Mouse (Mus musculus) MEL (cell line): ENCODE measurements at regions not wholly inside any gene's neighbourhood (a gene's known extent, or its start where the extent isn't known, plus 50 kb on each side); places are given as distances from the start of the nearest gene placed in this dataset.

Experiments
- DNase-seq: peaks from one replicate; pipeline ENCODE4 v3.0.0; 2011; ENCODE audit warnings: low read depth, low spot score
- H3K27ac ChIP-seq: 2 replicates; pipeline ENCODE4 v1.5.1; 2012; ENCODE audit warnings: low read depth, mild to moderate bottlenecking, control low read depth, low read length, moderate library complexity; ENCODE audit not compliant: control insufficient read depth
- H3K27me3 ChIP-seq, 2 experiments: fragments of 150-350 bp in 1 of 2; sonication (generic) in 1 of 2; 2 replicates each; pipeline ENCODE4 v1.6.1; 2012; ENCODE audit warnings: low read length in 2 of 2, mild to moderate bottlenecking in 2 of 2, improper control_type of control experiment in 1 of 2, moderate library complexity in 1 of 2; ENCODE audit not compliant: insufficient read depth in 2 of 2, control insufficient read depth in 1 of 2
- H3K36me3 ChIP-seq, 2 experiments: 2 replicates each; pipeline ENCODE4 v1.6.1; 2012 to 2014; ENCODE audit warnings: low read length in 2 of 2, improper control_type of control experiment in 1 of 2, inconsistent platforms in 1 of 2, mild to moderate bottlenecking in 1 of 2; ENCODE audit not compliant: insufficient read depth in 2 of 2, control insufficient read depth in 1 of 2
- H3K4me1 ChIP-seq, 2 experiments: fragments of 150-350 bp in 1 of 2; sonication (generic) in 1 of 2; 2 replicates each; pipeline ENCODE4 v1.6.1; 2012; ENCODE audit warnings: low read length in 2 of 2, improper control_type of control experiment in 1 of 2, mild to moderate bottlenecking in 1 of 2; ENCODE audit not compliant: insufficient read depth in 2 of 2, control insufficient read depth in 1 of 2
- H3K4me3 ChIP-seq, 2 experiments: fragments of 150-350 bp in 1 of 2; sonication (generic) in 1 of 2; 2 replicates each; pipeline ENCODE4 v1.5.1; 2012; ENCODE audit warnings: low read depth in 2 of 2, low read length in 2 of 2, mild to moderate bottlenecking in 2 of 2, moderate library complexity in 2 of 2, control low read depth in 1 of 2, improper control_type of control experiment in 1 of 2; ENCODE audit not compliant: control insufficient read depth in 1 of 2, insufficient read depth in 1 of 2
- H3K79me2 ChIP-seq: 2 replicates; pipeline ENCODE4 v1.6.1; 2012; ENCODE audit warnings: mild to moderate bottlenecking, low read length, moderate library complexity; ENCODE audit not compliant: control insufficient read depth, poor library complexity, insufficient read depth
- H3K9ac ChIP-seq: 2 replicates; pipeline ENCODE4 v1.6.1; 2012; ENCODE audit warnings: low read depth, mild to moderate bottlenecking, control low read depth, low read length, moderate library complexity; ENCODE audit not compliant: control insufficient read depth, poor library complexity, severe bottlenecking
- H3K9me3 ChIP-seq: fragments of 150-350 bp; sonication (generic); replicated peaks from 2 replicates; pipeline ENCODE4 v1.6.1; 2012; ENCODE audit warnings: mild to moderate bottlenecking, low read length, improper control_type of control experiment, moderate library complexity; ENCODE audit not compliant: insufficient read depth
- CHD1 ChIP-seq: IDR thresholded peaks from 2 replicates; pipeline ENCODE4 v1.6.1; 2012; ENCODE audit warnings: low read depth, mild to moderate bottlenecking, inconsistent platforms, low read length, improper control_type of control experiment
- CHD2 ChIP-seq: IDR thresholded peaks from 2 replicates; pipeline ENCODE4 v1.6.1; 2011; ENCODE audit warnings: low read length, improper control_type of control experiment
- ETS1 ChIP-seq: IDR thresholded peaks from 2 replicates; pipeline ENCODE4 v1.6.1; 2012; ENCODE audit warnings: low read depth, mild to moderate bottlenecking, inconsistent platforms, low read length, improper control_type of control experiment, moderate library complexity
- GABPA ChIP-seq: IDR thresholded peaks from 2 replicates; pipeline ENCODE4 v1.6.1; 2012; ENCODE audit warnings: low read depth, mild to moderate bottlenecking, inconsistent platforms, low read length, improper control_type of control experiment, moderate library complexity
- GATA1 ChIP-seq: IDR thresholded peaks from 2 replicates; pipeline ENCODE4 v1.6.1; 2011; ENCODE audit warnings: low read depth, low read length, improper control_type of control experiment
- JUND ChIP-seq: IDR thresholded peaks from 2 replicates; pipeline ENCODE4 v1.6.1; 2011; ENCODE audit warnings: low read depth, mild to moderate bottlenecking, improper control_type of control experiment, low read length
- MAZ ChIP-seq: IDR thresholded peaks from 2 replicates; pipeline ENCODE4 v1.6.1; 2012; ENCODE audit warnings: low read depth, mild to moderate bottlenecking, inconsistent platforms, low read length, improper control_type of control experiment
- MEF2A ChIP-seq: IDR thresholded peaks from 2 replicates; pipeline ENCODE4 v1.6.1; 2014; ENCODE audit warnings: low read depth, mild to moderate bottlenecking, inconsistent platforms, low read length, improper control_type of control experiment; ENCODE audit not compliant: poor library complexity, insufficient replicate concordance, severe bottlenecking; ENCODE audit errors: extremely low read depth
- MXI1 ChIP-seq: IDR thresholded peaks from 2 replicates; pipeline ENCODE4 v1.6.1; 2011; ENCODE audit warnings: mild to moderate bottlenecking, low read depth, low read length, improper control_type of control experiment
- MYB ChIP-seq: IDR thresholded peaks from 2 replicates; pipeline ENCODE4 v1.6.1; 2011; ENCODE audit warnings: mild to moderate bottlenecking, low read depth, low read length, improper control_type of control experiment
- MYC ChIP-seq: IDR thresholded peaks from 2 replicates; pipeline ENCODE4 v1.6.1; 2011; ENCODE audit warnings: low read depth, mild to moderate bottlenecking, low read length, improper control_type of control experiment, moderate library complexity
- NELFE ChIP-seq: IDR thresholded peaks from 2 replicates; pipeline ENCODE4 v1.6.1; 2011; ENCODE audit warnings: low read depth, low read length, improper control_type of control experiment
- POLR2AphosphoS2 ChIP-seq: IDR thresholded peaks from 2 replicates; pipeline ENCODE4 v1.6.1; 2011; ENCODE audit warnings: low read length, improper control_type of control experiment
- POLR2AphosphoS5 ChIP-seq: IDR thresholded peaks from 2 replicates; pipeline ENCODE4 v1.6.1; 2012; ENCODE audit warnings: low read depth, borderline replicate concordance, mild to moderate bottlenecking, inconsistent platforms, low read length, moderate library complexity, mixed read lengths
- RAD21 ChIP-seq: IDR thresholded peaks from 2 replicates; pipeline ENCODE4 v1.6.1; 2011; ENCODE audit warnings: mild to moderate bottlenecking, low read depth, low read length, improper control_type of control experiment
- RCOR1 ChIP-seq: IDR thresholded peaks from 2 replicates; pipeline ENCODE4 v1.6.1; 2012; ENCODE audit warnings: low read depth, mild to moderate bottlenecking, inconsistent platforms, low read length, improper control_type of control experiment
- SIN3A ChIP-seq: IDR thresholded peaks from 2 replicates; pipeline ENCODE4 v1.6.1; 2012; ENCODE audit warnings: low read length, improper control_type of control experiment, inconsistent platforms
- TBP ChIP-seq: IDR thresholded peaks from 2 replicates; pipeline ENCODE4 v1.8.0; 2011; ENCODE audit warnings: low read depth, low read length, improper control_type of control experiment
- TCF12 ChIP-seq: IDR thresholded peaks from 2 replicates; pipeline ENCODE4 v1.6.1; 2014; ENCODE audit warnings: low read depth, mild to moderate bottlenecking, inconsistent platforms, low read length, improper control_type of control experiment, moderate library complexity
- USF1 ChIP-seq: IDR thresholded peaks from 2 replicates; pipeline ENCODE4 v1.6.1; 2014; ENCODE audit warnings: low read depth, mild to moderate bottlenecking, inconsistent platforms, low read length, improper control_type of control experiment, moderate library complexity
- USF2 ChIP-seq, 2 experiments: IDR thresholded peaks; 2 replicates each; pipeline ENCODE4 v1.6.1; 2011 to 2012; ENCODE audit warnings: improper control_type of control experiment in 2 of 2, low read length in 2 of 2, borderline replicate concordance in 1 of 2, inconsistent platforms in 1 of 2, low read depth in 1 of 2, mild to moderate bottlenecking in 1 of 2; ENCODE audit not compliant: insufficient read depth in 1 of 2
- ZC3H11A ChIP-seq: IDR thresholded peaks from 2 replicates; pipeline ENCODE4 v1.6.1; 2012; ENCODE audit warnings: low read depth, mild to moderate bottlenecking, inconsistent platforms, low read length, improper control_type of control experiment
- ZMIZ1 ChIP-seq: IDR thresholded peaks from 2 replicates; pipeline ENCODE4 v1.6.1; 2012; ENCODE audit warnings: low read depth, mild to moderate bottlenecking, inconsistent platforms, low read length, improper control_type of control experiment, moderate library complexity

DNA sequence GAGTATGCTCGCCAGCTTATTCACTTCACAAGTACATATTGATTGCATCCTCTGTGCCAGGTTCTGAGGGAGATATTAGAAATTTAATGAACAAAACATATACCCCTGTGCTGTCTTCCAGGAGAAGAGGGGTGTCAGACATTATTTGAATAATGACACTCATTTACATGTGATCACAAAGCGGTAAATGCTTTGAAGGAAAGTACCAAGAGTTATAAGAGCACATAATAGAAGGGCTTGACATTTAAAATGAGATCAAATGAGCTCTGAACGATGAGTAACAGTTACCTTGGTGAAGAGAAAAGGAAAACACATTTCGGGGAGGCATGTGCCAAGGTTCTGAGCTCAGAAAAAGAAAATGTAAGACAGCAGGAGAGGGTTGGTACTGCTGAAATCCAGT lies 553.9 kb upstream of the Rps6ka3 start:
- DNase-seq = no peak
- Histone ChIP-seq H3K4me1 (no peaks in the 10 kb centered on the region), H3K9me3 (no peaks in the 10 kb centered on the region), H3K79me2 (no peaks in the 10 kb centered on the region), H3K27me3 (no peaks in the 10 kb centered on the region), H3K36me3 (no peaks in the 10 kb centered on the region), H3K27ac (no peak overlapping the region), H3K4me3 (no peak overlapping the region), H3K9ac (no peak overlapping the region)
- TF ChIP-seq USF1 = no peak
- TF ChIP-seq TCF12 = no peak
- no peak for TF ChIP-seq TBP
- no peak for TF ChIP-seq CHD1
- no peak for TF ChIP-seq RCOR1
- TF ChIP-seq GATA1 = no peak
- TF ChIP-seq RAD21 = no peak
- no peak for TF ChIP-seq MYC
- TF ChIP-seq POLR2AphosphoS2 = no peak
- no peak for TF ChIP-seq ZC3H11A
- no peak for TF ChIP-seq POLR2AphosphoS5
- no peak for TF ChIP-seq MXI1
- no peak for TF ChIP-seq MYB
- TF ChIP-seq USF2 (IDR thresholded peaks at IDR 0.05; ENCODE audit: borderline replicate concordance in 1 of 2, insufficient read depth in 1 of 2, low read depth in 1 of 2, low read length in 2 of 2) = no peak

- DNase-seq = no peak
- H3K79me2 ChIP-seq = no peaks in the 10 kb centered on the region
- no peaks in the 10 kb centered on the region for H3K36me3 ChIP-seq
- no peaks in the 10 kb centered on the region for H3K4me1 ChIP-seq
- no peaks in the 10 kb centered on the region for H3K27me3 ChIP-seq
- TF ChIP-seq ETS1 (no peak), MEF2A (no peak), ZC3H11A (no peak), GABPA (no peak), JUND (no peak), USF1 (no peak), MXI1 (no peak), CHD2 (no peak), MYC (no peak), SIN3A (no peak), ZMIZ1 (no peak), GATA1 (no peak), NELFE (no peak), MAZ (no peak), RCOR1 (no peak)
- H3K4me3 ChIP-seq = no peak overlapping the region
- no peak overlapping the region for H3K9ac ChIP-seq
- H3K9me3 ChIP-seq = no peaks in the 10 kb centered on the region
- H3K27ac ChIP-seq = no peak overlapping the region
Measured at GRCm38 (mm10) chrX:158694191-158694590, 515.9 kb upstream of the Rps6ka3 start.
